Mouse (Mus musculus) stomach, embryonic 15.5 days (tissue): Measurements from ENCODE around the gene Pclo. TPM values are rescaled to one million over a fixed set of nuclear protein-coding genes. Genes with fewer than 3 reads are reported as not detected.

Source experiments
- ATAC-seq: fragments of 200-750 bp; cut with Nextera tagmentation; 2 replicates; pipeline ENCODE4 v1.8.0; 2017; ENCODE audit warnings: low read depth, moderate number of reproducible peaks, moderate TSS enrichment; ENCODE audit not compliant: insufficient read depth, low FRiP score
- H3K27ac ChIP-seq: fragments of 300-500 bp; sonication (generic); 2 replicates; pipeline ENCODE4 v1.5.1; 2015; ENCODE audit warnings: mild to moderate bottlenecking, inconsistent platforms
- H3K27me3 ChIP-seq: fragments of 300-500 bp; sonication (generic); replicated peaks from 2 replicates; pipeline ENCODE4 v1.6.1; 2015; ENCODE audit warnings: inconsistent platforms
- H3K36me3 ChIP-seq: fragments of 300-500 bp; sonication (generic); 2 replicates; pipeline ENCODE4 v1.6.1; 2015; ENCODE audit warnings: inconsistent platforms
- H3K4me1 ChIP-seq: fragments of 300-500 bp; sonication (generic); 2 replicates; pipeline ENCODE4 v1.6.1; 2015; ENCODE audit warnings: inconsistent platforms
- H3K4me2 ChIP-seq: fragments of 300-500 bp; sonication (generic); 2 replicates; pipeline ENCODE4 v1.6.1; 2015; ENCODE audit warnings: mild to moderate bottlenecking, inconsistent platforms
- H3K4me3 ChIP-seq: fragments of 300-500 bp; sonication (generic); replicated peaks from 2 replicates; pipeline ENCODE4 v1.5.1; 2015; ENCODE audit warnings: inconsistent platforms
- H3K9ac ChIP-seq: fragments of 300-500 bp; sonication (generic); 2 replicates; pipeline ENCODE4 v1.6.1; 2015; ENCODE audit warnings: inconsistent platforms
- H3K9me3 ChIP-seq: fragments of 300-500 bp; sonication (generic); 2 replicates; pipeline ENCODE4 v1.6.1; 2016; ENCODE audit warnings: inconsistent platforms
- WGBS: fragments of 180-500 bp; shearing (Covaris S2); methylation state at CpG from one replicate; pipeline ENCODE4 v1.1.7; 2015; 5-methylcytosine and 5-hydroxymethylcytosine counted together
- polyA plus RNA-seq: library from polyadenylated mRNA; unstranded; fragments of >200 nt; fragmentation: Nextera tagmentation; extraction: Ambion mirVana; gene quantifications from 2 replicates; pipeline ENCODE4 v1.2.1, GENCODE M21; 2015

The Pclo gene
- polyA plus RNA-seq, 1 experiment from 2014 or later = 1.2 TPM

DNA sequence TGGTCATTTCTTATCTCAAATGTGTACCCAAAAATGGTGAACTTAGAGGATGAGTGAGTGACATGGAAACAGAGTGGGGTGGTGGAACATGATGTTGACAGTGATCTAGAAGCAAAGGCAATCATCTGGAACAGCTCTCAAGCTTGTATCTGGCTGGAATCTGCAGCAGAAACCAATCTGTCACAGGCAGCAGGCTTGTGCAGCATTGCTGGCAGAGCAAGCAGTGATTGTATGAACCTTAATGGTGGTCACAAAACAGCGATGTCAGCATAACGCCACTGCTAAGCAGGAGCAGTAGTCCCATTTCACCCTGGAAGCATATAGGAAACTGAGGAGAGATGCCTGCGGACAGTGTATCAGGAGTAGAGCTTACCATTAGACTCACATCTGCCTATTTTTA lies 76.8 kb downstream of the Pclo start:
- Histone ChIP-seq H3K9ac (no peak overlapping the region), H3K27ac (no peak overlapping the region), H3K36me3 (no peaks in the 10 kb centered on the region), H3K4me3 (no peak overlapping the region), H3K4me2 (no peak overlapping the region), H3K4me1 (no peaks in the 10 kb centered on the region), H3K27me3 (no peaks in the 10 kb centered on the region), H3K9me3 (no peaks in the 10 kb centered on the region)
- no peak for ATAC-seq
- 71% methylated on average over 3 of the region's 3 CpGs for WGBS

DNA sequence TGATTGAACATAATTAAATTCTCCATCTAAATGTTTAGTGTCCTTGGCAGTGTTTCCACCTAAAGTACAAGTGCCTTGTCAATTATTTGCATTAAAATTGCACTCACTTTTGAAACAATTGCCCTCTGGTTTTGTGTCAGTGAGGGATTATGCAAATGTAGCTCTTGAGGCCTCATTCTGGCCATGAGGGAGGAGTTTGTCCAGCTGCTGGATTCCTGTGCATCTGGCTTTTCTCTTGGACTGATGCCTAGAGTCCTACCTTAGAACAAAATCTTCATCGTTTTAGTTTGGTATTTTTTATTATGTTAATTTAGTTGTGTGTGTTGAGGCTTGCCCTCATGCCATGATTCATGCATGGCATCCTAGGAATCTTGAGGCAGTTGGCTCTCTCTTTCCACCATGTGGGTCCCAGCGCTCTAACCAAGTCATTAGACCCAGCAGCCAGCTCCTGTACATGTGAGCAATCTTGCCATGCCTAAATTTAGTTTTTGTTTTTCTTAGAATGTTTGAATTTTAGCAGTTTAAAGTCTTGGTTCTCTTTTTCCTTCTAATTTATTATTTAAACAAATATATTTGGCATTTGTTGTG lies 80.8 kb downstream of the Pclo start:
- H3K4me3 ChIP-seq = no peak overlapping the region

DNA sequence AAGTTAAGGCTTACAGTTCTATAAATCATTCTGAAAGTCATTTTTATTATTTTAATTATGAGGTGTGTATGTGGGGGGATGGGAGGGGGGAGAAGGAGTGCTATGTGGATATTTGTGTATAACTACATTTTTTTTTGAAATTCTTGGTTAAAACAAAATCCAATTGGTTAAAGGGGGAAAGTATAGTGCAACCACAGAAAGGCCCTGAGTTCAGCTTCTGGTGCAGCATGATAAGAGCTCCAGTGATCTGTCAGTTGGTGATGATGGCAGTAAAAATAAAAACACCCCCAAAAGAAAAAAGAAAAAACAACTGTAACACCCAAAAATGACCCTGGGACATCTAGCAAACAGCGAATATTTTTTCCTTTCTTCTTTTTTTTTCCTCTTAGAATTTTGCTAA lies 93.6 kb downstream of the Pclo start:
- Histone ChIP-seq H3K9ac (no peak overlapping the region), H3K36me3 (no peaks in the 10 kb centered on the region), H3K4me2 (no peak overlapping the region), H3K27me3 (no peaks in the 10 kb centered on the region), H3K4me3 (no peak overlapping the region), H3K9me3 (no peaks in the 10 kb centered on the region), H3K4me1 (no peaks in the 10 kb centered on the region), H3K27ac (no peak overlapping the region)
- no peak for ATAC-seq
- WGBS = 55% methylated on average over 1 of the region's 1 CpGs

More for the DNA sequence above, 80.8 kb downstream of the Pclo start:
- no peaks in the 10 kb centered on the region for H3K36me3 ChIP-seq
- H3K4me1 ChIP-seq = no peaks in the 10 kb centered on the region
- no peak for ATAC-seq
- H3K27me3 ChIP-seq = no peaks in the 10 kb centered on the region
- no peak overlapping the region for H3K9ac ChIP-seq
- H3K27ac ChIP-seq = no peak overlapping the region
- no peak overlapping the region for H3K4me2 ChIP-seq
- 71% methylated on average over 2 of the region's 2 CpGs for WGBS
- H3K9me3 ChIP-seq = no peaks in the 10 kb centered on the region

DNA sequence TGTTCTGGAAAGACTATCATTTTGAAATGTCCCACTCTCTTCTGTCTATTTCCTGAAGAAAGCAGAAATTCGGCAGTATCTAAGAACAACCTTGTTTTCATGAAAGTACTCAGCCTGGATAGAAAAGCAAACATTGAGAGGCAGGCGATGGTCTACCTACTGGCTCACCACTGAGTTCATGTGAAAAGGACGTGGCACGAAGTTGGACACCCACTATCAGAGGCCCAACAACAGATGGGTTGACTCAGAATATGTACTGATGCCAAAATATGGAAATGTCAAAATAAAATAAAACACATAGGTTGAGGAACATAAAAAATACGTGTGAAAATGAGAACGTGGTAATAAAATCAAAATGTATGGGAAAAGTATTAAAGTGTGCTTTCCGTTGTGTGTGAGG lies 106.4 kb downstream of the Pclo start:
- no peak for ATAC-seq
- no peak overlapping the region for H3K9ac ChIP-seq

DNA sequence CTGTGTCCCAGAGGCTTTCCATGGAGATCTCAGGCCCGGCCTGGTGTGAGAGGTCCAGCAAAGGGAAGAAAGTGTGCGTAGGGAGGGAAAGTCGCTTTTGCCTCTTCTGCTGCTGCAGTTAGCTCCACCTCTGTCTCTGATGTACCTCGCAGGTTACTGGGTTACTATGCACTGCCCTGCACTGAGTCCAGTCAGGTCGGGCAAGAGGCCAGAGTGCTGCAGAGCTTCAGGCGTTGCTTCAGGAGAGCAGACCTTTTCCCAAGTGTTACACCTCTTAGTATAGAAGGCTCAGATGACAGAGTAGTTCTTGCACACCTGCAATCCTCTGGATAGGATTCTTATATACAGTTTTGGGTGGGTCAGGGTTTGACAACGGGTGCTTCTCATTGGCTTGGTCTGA lies 108.6 kb downstream of the Pclo start:
- Histone ChIP-seq H3K4me3 (no peak overlapping the region), H3K4me1 (no peaks in the 10 kb centered on the region), H3K27me3 (no peaks in the 10 kb centered on the region), H3K36me3 (no peaks in the 10 kb centered on the region), H3K9ac (no peak overlapping the region), H3K4me2 (no peak overlapping the region), H3K9me3 (no peaks in the 10 kb centered on the region), H3K27ac (no peak overlapping the region)
- WGBS = 66% methylated on average over 7 of the region's 7 CpGs
- no peak for ATAC-seq

More for the DNA sequence above, 106.4 kb downstream of the Pclo start:
- Histone ChIP-seq H3K4me1 (no peaks in the 10 kb centered on the region), H3K27me3 (no peaks in the 10 kb centered on the region), H3K4me2 (no peak overlapping the region), H3K36me3 (no peaks in the 10 kb centered on the region), H3K9me3 (no peaks in the 10 kb centered on the region), H3K4me3 (no peak overlapping the region), H3K27ac (no peak overlapping the region)
- WGBS = 76% methylated on average over 7 of the region's 7 CpGs

DNA sequence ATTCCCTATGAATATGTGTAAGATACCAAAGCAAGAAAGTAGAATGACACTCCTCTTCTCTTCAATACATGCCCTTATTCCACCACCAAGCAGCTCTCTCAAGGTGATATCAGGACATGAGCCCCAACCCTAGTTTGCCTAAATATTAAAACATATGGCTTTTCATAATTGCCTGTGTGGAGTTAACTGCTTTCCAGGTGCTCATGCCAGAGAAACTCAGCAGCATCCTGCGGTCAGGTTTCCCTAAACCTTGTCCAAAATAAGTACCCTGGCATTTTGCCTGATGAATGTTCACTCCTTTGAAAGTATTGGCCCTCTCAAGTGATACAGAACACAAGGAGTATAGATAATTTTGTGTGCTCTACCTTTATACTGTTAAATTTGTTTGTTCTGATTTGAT lies 126.5 kb downstream of the Pclo start:
- no peak overlapping the region for H3K4me3 ChIP-seq
- WGBS = 85% methylated on average over 1 of the region's 1 CpGs
- H3K4me2 ChIP-seq = no peak overlapping the region
- H3K9me3 ChIP-seq = no peaks in the 10 kb centered on the region
- H3K27me3 ChIP-seq = no peaks in the 10 kb centered on the region
- H3K36me3 ChIP-seq = no peaks in the 10 kb centered on the region
- no peaks in the 10 kb centered on the region for H3K4me1 ChIP-seq
- no peak for ATAC-seq
- H3K9ac ChIP-seq = no peak overlapping the region
- H3K27ac ChIP-seq = no peak overlapping the region

DNA sequence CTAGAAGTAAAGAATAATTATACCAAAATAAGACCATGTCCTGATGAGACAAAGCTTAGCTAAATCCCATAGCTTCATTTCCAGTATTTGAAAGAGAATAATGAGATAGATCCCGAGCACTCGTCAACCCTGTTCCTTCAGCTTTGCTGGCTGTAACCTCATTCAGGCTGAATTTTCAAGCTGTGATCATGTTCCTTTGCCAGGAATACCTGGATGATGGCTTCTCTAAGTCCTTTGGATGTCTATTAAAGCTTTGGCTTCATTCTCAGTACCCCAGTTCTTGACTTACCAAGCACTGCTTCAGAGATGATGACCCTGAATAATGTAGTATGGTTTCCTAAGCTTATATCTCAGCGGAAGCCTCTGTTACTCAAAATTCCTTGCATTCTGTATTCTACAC lies 131.1 kb downstream of the Pclo start:
- Histone ChIP-seq H3K27ac (no peak overlapping the region), H3K9me3 (no peaks in the 10 kb centered on the region), H3K9ac (no peak overlapping the region), H3K4me1 (no peaks in the 10 kb centered on the region), H3K4me2 (no peak overlapping the region), H3K27me3 (no peaks in the 10 kb centered on the region), H3K36me3 (no peaks in the 10 kb centered on the region), H3K4me3 (no peak overlapping the region)
- 85% methylated on average over 3 of the region's 3 CpGs for WGBS
- ATAC-seq = no peak

DNA sequence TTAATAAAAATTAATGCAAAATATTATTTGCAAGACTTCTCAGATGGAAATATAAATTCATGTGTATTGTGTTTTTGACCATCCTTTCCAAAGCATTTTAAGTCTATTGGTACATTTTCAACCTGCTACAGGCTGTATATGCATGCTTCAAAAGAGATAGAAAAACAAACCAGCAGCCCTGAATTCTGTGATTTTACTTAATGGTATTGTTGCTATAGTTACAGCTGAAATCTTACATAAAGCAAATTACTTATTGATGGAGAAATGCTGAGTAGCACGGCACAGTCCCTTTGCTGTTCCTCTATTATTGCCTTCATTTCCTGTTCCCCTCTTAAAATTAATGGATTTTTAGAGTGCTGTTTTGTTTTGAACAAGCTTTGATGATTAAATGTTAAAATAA lies 145.9 kb downstream of the Pclo start:
- Histone ChIP-seq H3K4me2 (no peak overlapping the region), H3K27me3 (no peaks in the 10 kb centered on the region), H3K4me1 (no peaks in the 10 kb centered on the region), H3K27ac (no peak overlapping the region), H3K9ac (no peak overlapping the region), H3K4me3 (no peak overlapping the region), H3K36me3 (no peaks in the 10 kb centered on the region), H3K9me3 (no peaks in the 10 kb centered on the region)
- no peak for ATAC-seq
- 46% methylated on average over 1 of the region's 1 CpGs for WGBS

DNA sequence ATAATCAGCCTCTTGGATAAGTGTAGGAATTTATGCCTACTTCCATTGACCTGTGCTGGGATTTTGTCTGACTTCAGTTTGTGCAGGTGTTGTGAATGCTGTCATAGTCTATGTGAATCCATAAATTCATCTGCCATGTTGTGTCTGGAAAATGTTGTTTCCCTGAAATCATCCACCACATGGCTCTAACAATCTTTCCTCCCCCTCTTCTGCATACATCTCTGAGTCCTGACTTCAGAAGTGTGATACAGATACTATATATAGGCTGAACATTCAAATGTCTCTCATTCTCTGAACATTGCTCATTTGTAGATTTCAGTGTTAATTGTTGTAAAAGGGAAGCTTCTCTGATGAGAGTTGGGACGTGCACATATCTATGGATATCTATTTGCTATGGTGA lies 147.5 kb downstream of the Pclo start:
- WGBS = 73% methylated on average over 1 of the region's 1 CpGs
- Histone ChIP-seq H3K36me3 (no peaks in the 10 kb centered on the region), H3K4me1 (no peaks in the 10 kb centered on the region), H3K27ac (no peak overlapping the region), H3K9me3 (no peaks in the 10 kb centered on the region), H3K4me2 (no peak overlapping the region), H3K9ac (no peak overlapping the region), H3K27me3 (no peaks in the 10 kb centered on the region), H3K4me3 (no peak overlapping the region)
- no peak for ATAC-seq

DNA sequence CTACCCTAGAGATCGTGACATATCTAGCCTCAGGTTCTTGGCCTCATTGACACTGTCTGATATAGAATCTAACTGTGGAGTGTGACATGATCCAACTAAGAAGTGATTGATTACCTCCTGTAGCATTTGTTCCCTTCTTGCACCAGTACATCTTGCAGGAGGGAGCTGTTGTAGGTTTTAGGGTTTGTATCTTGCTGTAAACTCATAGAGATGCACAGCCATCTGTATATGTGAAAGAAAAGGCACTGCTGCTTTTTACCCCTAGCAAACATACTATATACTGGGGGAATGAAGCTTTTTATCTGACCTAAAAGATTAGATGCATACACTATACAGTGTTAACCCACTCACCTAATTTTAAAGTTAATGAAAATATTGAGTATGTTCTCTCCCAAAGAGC lies 147.9 kb downstream of the Pclo start:
- Histone ChIP-seq H3K4me2 (no peak overlapping the region), H3K9me3 (no peaks in the 10 kb centered on the region), H3K4me3 (no peak overlapping the region), H3K4me1 (no peaks in the 10 kb centered on the region), H3K36me3 (no peaks in the 10 kb centered on the region), H3K27ac (no peak overlapping the region), H3K9ac (no peak overlapping the region), H3K27me3 (no peaks in the 10 kb centered on the region)
- WGBS = 77% methylated on average over 1 of the region's 1 CpGs
- no peak for ATAC-seq

DNA sequence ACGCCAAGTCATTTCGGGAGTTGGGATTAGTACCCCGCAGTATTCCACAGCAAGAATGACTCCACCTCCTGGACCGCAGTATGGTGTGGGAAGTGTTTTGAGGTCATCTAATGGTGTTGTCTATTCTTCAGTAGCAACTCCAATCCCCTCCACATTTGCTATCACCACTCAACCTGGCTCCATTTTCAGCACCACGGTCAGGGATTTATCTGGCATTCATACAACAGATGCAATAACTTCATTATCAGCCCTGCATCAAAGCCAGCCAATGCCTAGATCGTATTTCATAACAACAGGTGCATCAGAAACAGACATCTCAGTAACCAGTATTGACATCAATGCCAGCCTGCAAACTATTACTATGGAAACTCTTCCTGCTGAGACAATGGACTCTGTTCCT lies 165.7 kb downstream of the Pclo start:
- H3K9me3 ChIP-seq = no peaks in the 10 kb centered on the region
- WGBS = 88% methylated on average over 6 of the region's 6 CpGs
- no peaks in the 10 kb centered on the region for H3K27me3 ChIP-seq
- no peak overlapping the region for H3K4me3 ChIP-seq
- no peaks in the 10 kb centered on the region for H3K4me1 ChIP-seq
- no peak overlapping the region for H3K4me2 ChIP-seq
- no peak overlapping the region for H3K9ac ChIP-seq
- H3K27ac ChIP-seq = no peak overlapping the region
- H3K36me3 ChIP-seq = no peaks in the 10 kb centered on the region
- ATAC-seq = no peak

DNA sequence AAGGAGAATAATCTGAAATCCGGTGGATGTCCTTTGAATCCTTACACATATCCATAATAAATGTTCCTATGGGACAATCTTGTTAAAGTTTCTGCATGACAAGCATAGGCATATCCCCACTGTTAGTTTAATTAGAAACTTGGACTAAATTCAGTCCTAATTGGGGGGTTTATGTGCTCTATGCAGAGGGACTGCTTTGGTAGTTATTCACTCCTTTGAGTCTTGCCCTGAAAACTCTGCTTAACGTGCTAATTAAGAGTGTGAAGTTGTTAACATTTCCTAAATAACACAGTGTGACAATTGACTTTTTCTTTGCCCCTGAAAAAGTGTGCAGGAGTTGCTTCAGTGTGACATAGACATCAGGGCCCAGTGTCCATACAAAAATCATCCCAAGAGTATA lies 177.3 kb downstream of the Pclo start:
- Histone ChIP-seq H3K36me3 (no peaks in the 10 kb centered on the region), H3K9ac (no peak overlapping the region), H3K27me3 (no peaks in the 10 kb centered on the region), H3K9me3 (no peaks in the 10 kb centered on the region), H3K4me1 (no peaks in the 10 kb centered on the region), H3K4me3 (no peak overlapping the region), H3K4me2 (no peak overlapping the region), H3K27ac (no peak overlapping the region)
- 69% methylated on average over 2 of the region's 2 CpGs for WGBS
- ATAC-seq = no peak

DNA sequence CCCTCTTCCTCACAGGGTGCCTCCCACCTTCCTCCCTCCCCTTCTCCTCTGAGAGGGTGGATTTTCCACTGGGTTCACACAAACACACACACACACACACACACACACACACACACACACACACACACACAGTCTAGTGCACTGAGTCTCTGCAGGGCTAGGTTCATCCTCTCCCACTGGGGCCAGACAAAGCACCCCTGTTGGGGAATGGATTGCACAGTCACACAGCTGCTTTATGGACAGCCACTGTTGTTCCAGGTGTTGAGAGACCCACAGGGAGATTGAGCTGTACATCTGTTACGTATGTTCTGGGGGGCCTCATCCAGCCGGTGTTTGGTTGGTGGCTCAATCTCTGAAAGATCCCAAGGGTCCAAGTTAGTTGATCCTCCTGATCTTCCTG lies 182.0 kb downstream of the Pclo start:
- Histone ChIP-seq H3K9me3 (no peaks in the 10 kb centered on the region), H3K27ac (no peak overlapping the region), H3K4me1 (no peaks in the 10 kb centered on the region), H3K9ac (no peak overlapping the region), H3K27me3 (no peaks in the 10 kb centered on the region), H3K36me3 (no peaks in the 10 kb centered on the region), H3K4me2 (no peak overlapping the region), H3K4me3 (no peak overlapping the region)
- ATAC-seq = no peak
- 88% methylated on average over 2 of the region's 2 CpGs for WGBS
